Mouse (Mus musculus) neutrophil, adult 59 days (primary cell): Measurements from ENCODE around the gene Gm9922. TPM values are rescaled to one million over a fixed set of nuclear protein-coding genes. Genes with fewer than 3 reads are reported as not detected.

ENCODE experiments used
- total RNA-seq, 2 experiments: library from RNA; stranded (reverse); gene quantifications; 1 replicate in 1 of 2; 2 replicates in 1 of 2; pipeline ENCODE4 v1.2.4; 2023

The Gm9922 gene
- total RNA-seq = not detected

GRCm38 (mm10) chr14:101729237-101729971 is at the start of gene Gm9922, which contains the start of gene Lmo7:
TSS of gene Gm9922 (minus strand) at chr14:101729814.
TSS of gene Lmo7 (plus strand) at chr14:101729957.

Other genes with a start within 250 kb of the Gm9922 start
- 1 to 10 TPM; 4.9 to 5.5 TPM for gene Tbc1d4, start 120.6 kb downstream of the Gm9922 start, total RNA-seq
- gene Commd6, start 89.1 kb downstream of the Gm9922 start, total RNA-seq = 10 to 100 TPM; 27.7 to 30.0 TPM
- 10 to 100 TPM; 10.7 to 11.2 TPM for gene Uchl3, start 75.8 kb downstream of the Gm9922 start, total RNA-seq
- not detected for gene Lmo7, start 143 bp upstream of the Gm9922 start, total RNA-seq